Mouse (Mus musculus): ENCODE measurements around the gene Icam2.

- no peak for TF ChIP-seq EP300 (IDR thresholded peaks at IDR 0.05; ENCODE audit: low read depth)
- no peak for TF ChIP-seq CTCF (IDR thresholded peaks at IDR 0.05; ENCODE audit: low read depth)
These were observed 46.8 kb downstream of the Icam2 start for GRCm38 (mm10) chr11:106340990-106341520.
